Mouse (Mus musculus) thymus, adult 2 months (tissue): ENCODE data around the gene Zfp882.

Source experiments
- CTCF ChIP-seq: fragments of 200-500 bp; IDR thresholded peaks from 2 replicates; pipeline ENCODE4 v1.5.1; 2012; ENCODE audit warnings: mild to moderate bottlenecking, control low read depth, low read length, moderate library complexity, borderline replicate concordance; ENCODE audit not compliant: control insufficient read depth, poor library complexity, insufficient read depth; ENCODE audit errors: extremely low read depth
- POLR2A ChIP-seq: fragments of 200-500 bp; IDR thresholded peaks from 2 replicates; pipeline ENCODE4 v1.6.1; 2012; ENCODE audit warnings: mild to moderate bottlenecking, low read length, control low read depth, moderate library complexity; ENCODE audit not compliant: control insufficient read depth, poor library complexity, insufficient read depth; ENCODE audit errors: extremely low read depth

DNA sequence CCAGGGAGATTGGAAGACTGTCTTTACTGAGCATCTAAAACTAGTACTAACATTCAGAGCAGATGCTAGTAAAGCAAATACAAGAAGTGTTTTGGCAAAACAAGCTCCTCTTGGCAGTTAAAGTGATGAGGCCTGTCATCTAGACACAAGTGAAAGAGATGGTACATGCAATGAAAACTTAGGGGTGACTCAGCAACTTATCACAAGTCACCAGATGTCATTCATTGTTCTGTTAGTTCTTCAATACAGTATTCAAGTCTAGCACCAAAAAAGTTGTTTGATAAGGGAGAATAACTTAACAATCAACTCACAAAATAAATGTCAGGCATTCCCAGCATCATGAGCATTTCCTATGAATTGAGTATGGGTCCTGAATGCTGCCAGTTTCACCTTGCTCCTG is 19.4 kb downstream of the Zfp882 start:
- TF ChIP-seq CTCF (no peak), POLR2A (no peak)
